Mouse (Mus musculus): ENCODE measurements around the gene Smim15. TPM values are rescaled to one million over a fixed set of nuclear protein-coding genes. Genes with fewer than 3 reads are reported as not detected.

Gene Smim15
- 10 to 100 TPM; 65.5 to 84.0 TPM for polyA plus RNA-seq (2017; shearing (Covaris generic))

DNA sequence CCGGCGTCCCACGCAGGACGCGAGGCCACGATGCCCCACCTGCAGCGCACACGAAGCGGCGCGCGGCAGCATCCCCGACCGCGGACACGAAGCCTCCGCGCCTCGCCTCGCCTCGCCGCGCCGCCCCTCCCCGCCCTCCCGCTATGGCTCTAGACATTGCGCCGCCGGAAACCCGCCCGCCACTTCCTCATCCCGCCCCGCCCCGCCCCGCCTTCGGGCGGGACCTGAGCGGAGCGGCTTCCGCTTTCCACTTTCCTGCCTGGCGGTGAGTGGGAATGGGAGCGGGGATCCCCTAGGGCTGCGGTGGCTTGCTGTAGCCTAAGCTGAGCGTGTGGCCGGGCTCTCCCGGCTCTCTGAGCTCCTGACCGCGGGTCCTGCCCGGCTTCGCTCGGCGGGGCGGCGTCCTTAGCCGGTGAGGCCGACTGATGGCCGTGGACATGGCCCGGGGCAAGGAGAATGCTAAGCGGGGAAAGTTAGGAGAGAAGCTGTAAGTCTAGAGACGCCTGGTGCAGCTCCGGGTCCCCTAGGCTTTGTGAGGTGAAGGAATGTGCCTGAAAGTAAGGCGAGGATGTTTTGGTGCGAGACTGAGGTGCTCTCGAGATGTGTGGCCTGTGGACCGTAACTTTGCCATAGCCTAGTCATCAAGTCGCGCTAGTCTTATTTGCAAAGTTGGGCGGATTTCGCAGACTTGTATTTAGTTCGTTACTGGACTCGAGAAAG is at the start of gene Smim15:
TSS of gene Smim15 (plus strand) at position 225 of the 720 bp plus-strand sequence.

Other genes starting within 250 kb of the Smim15 start
- gene Ndufaf2, start 114.2 kb downstream of the Smim15 start, polyA plus RNA-seq (2017; shearing (Covaris generic)): 10 to 100 TPM; 18.8 to 20.7 TPM
- 10 to 100 TPM; 10.4 to 16.3 TPM for gene Ercc8, start 114.3 kb downstream of the Smim15 start, polyA plus RNA-seq (2017; shearing (Covaris generic))
- under 1 TPM; 0.05 to 0.43 TPM for gene Elovl7, start 170.0 kb downstream of the Smim15 start, polyA plus RNA-seq (2017; shearing (Covaris generic))

Data from activated CD4-positive, CD25-positive, alpha-beta regulatory T cell (primary cell).